Mouse (Mus musculus) left cerebral cortex, postnatal 10 days (tissue): ENCODE data around the gene Tfrc. TPM values are rescaled to one million over a fixed set of nuclear protein-coding genes. Genes with fewer than 3 reads are reported as not detected.
A peak's percentile ranks its signal among the peaks of the same experiment; 100 is the strongest.

ENCODE experiments used
- DNase-seq, 2 experiments: peaks; one replicate each; pipeline ENCODE4 v3.0.0; 2021 to 2022; ENCODE audit warnings: low spot score in 2 of 2, mixed read lengths in 1 of 2; ENCODE audit errors: extremely low spot score in 1 of 2
- intact Hi-C: fragments of 180-260 bp; cut with DNase I; formaldehyde crosslinking; loops from one replicate; pipeline ENCODE4 v1.15.1; 2025
- total RNA-seq, 2 experiments: library from RNA; stranded (reverse); gene quantifications; 2 replicates each; pipeline ENCODE4 v1.2.3; 2021

Gene Tfrc
- 100 to 1,000 TPM; 106 to 111 TPM for total RNA-seq

DNA sequence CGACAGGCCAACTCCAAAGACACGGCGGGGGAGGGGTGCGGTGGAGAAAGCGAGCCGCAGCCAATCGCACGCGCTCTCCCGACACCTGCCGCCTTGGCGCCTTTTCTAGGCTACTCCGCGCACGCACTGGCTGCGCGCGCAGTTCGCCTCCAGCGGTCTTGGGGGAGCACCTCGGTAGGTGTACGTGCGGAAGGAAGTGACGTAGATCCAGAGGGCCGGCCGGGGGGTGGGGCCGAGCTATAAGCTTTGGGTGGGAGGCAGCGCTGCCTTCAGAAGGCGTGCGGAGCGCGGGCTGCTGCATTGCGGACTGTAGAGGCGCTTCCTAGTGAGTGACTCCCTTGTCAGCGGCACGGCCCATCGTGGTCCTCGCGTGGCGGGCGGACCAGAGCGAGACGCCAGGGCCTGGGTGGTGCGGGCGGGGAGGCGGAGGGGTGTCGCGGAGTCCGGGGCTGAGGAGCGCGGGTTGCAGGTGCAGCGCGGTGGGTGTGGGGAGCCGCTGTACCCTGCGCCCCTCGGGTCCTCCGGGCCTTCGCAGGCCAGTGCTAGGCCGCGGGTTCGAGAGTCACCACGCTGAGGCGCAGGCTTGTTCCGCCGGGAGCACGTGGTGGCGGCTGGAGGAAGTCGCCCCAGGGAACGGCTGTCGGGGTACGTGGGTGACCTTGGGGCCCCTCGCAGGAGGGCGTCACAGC, at the start of gene Tfrc:
Gene Tfrc (plus strand): TSS at position 209 of the 689 bp plus-strand sequence.
- DNase-seq: peak; percentile 96 to 98
- intact Hi-C loops: no loop called here

DNA sequence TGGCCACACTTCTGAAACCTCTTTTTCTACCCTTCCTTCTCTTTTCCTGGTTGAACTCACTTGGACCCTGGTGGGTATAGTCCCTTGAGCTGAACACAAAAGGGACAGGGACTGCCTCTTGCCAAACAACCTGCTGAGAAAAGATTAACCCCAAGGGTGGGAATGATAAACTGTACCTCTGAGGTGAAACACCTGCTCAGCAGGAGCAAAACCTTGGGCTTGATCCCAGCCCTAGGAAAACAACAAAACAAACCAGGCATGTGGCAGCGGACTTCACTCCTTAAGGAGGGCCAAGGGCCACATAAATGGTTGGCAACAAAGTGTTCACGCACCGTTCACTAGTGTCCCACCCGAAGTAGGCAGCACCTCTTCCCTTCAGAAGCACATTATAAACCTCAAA, 49.2 kb upstream of the Tfrc start:
- intact Hi-C loops: no loop called here
- DNase-seq: no peak

DNA sequence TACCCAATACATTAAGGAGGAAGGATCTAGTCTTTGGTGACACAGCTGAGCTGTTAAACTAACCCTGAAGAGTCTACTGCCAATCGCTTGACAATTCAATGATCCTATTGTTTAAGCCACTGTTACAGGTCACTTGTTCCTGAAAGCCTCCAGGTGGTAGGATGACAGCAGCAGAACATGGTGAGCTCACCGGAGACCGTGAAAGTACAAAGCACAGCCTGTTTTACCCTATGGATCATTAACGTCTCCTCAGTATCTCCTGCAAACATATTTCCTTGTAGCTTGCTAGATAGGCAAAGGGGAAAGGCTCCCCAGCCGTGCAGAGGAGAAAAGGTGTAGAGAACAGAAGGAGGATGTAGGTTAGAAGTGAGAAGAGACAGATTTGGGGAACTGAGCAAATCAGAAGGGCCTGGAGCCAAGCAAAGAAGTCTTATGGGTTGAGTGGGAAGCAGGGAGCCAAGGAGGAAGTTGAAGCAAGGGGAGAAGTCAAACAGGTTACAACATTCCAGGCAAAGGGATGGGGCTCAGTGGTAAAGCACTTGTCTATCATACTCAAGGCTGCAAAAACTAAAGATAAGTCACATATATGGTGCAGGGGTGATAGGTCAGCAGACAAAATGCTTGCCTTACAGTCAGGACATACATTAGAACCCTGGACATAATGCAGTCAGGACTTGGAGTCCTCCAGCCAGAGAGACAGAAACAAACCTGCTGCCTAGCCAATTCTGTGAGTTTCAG, 45.5 kb upstream of the Tfrc start:
- DNase-seq: no peak
- intact Hi-C loops: loop anchor here (10.0 kb wide), 1 partner anchor 438 kb away; no protein-coding TSS in a partner anchor

DNA sequence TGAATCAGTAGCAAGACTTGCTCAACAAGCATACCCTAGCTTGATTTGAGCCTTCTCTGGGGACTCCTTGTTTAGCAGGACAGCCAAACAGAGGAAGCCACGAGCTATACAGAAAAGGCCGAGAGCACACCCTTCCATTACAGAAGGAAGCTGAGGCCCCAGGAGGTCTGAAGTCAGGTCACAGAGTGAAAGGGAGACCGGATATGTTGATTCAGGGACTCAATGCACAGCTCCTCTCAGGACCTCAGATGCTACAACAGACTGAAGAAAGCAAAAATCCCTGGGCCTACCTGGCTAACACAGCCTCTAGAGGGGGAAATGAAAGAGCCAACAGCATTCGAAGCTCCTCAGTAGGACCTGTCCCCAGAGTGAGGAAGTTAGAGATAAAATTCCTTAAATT, 41.4 kb upstream of the Tfrc start:
- intact Hi-C loops: loop anchor here (10.0 kb wide), 1 partner anchor 442 kb away; no protein-coding TSS in a partner anchor
- peak in 1 of 2 experiments; percentile 38 for DNase-seq

DNA sequence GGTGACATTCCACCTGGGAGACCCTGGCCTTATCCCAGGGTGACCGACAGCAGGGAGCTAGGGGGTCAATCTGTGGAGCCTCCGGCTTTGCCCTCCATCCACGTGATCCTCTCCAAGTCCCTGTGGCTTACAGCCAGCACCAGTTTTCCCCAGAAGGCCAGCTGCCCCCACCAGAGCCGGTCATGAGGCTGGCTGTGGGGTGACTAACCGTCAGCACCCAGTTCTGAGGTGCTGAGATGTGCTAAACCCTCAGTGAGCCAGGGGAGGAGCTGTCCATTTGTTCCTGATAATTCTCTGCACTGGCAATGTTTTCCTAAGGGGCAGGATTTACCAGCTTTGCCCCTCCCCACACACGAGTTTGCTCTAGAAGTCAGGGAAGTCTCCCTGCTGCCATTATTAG, 40.3 kb upstream of the Tfrc start:
- DNase-seq: no peak
- intact Hi-C loops: loop anchor here (10.0 kb wide), 1 partner anchor 444 kb away; no protein-coding TSS in a partner anchor

DNA sequence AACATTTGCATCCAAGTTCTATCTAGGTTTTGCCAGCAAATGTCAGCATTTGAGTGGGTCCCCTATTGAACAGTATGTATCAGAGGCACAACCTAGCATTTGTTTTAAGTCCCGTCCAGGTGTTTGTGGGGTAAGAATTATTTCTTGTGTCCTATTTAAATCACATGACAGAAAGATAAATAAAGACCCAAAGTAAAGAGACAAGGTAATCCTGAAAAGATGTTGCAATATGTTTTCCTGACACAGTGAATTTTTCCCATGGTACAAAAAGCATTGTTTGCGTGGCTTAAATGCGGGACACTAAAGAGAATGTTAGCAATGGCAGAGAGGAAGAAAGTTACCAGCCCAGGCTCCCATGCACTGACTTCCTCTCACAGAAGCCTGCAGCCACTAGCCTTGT, 38.7 kb upstream of the Tfrc start:
- DNase-seq: no peak
- intact Hi-C loops: no loop called here

DNA sequence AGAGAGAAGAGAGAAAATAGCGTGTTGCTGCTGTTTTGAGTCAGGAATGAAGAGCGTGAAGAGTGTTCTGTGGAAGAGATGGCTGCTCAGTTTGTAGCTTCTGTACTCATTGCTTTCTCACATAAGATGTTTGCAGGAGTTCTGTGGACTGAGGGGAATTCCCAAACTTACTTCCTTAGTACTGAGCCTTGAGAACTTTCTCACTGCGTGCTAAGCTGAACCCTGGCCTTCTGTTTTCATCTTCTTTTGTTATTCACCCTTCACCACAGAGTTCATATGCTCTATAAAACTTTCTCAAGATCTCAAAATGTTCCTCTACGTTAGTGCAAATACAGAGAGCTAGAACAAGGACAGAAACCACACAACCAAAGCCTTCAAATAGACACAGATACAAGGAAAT, 36.2 kb upstream of the Tfrc start:
- no peak for DNase-seq
- intact Hi-C loops: no loop called here

DNA sequence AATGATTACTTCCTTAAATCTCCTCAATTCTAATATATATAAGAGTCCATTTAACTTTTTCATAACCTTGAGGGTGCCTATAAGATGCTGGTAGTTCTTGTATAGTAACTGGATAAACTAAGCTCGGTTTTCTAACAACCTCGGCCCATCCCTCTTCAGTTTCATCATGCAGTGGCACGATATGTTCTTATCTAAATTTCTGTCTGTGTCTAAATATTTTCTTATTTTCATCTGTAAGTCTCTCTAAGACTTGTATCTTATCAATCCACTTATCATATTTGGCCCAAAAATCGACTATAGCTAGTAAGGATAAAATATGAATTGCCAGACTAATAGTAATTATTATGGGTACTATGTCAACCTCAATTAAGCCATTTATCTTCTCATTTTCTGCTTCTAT, 22.2 kb upstream of the Tfrc start:
- intact Hi-C loops: no loop called here
- no peak for DNase-seq

DNA sequence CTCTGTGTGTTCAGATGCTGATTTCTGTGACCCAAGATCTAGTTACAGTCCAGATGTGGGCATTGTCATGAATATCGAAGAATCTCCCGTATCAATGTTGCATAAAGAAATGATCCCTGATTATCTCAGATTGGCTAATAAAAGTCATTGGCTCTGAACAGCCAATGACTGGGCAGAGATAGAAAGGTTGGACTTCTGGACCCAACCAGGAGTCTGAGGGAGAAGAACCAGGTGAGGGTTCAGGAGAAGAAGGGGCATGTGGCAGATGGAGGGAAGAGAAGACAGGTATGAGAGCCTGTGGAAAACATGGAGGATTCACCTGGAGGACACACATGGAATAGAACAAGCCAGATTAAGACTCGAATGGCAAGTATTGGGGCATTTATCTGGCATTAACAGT, 20.2 kb upstream of the Tfrc start:
- intact Hi-C loops: no loop called here

DNA sequence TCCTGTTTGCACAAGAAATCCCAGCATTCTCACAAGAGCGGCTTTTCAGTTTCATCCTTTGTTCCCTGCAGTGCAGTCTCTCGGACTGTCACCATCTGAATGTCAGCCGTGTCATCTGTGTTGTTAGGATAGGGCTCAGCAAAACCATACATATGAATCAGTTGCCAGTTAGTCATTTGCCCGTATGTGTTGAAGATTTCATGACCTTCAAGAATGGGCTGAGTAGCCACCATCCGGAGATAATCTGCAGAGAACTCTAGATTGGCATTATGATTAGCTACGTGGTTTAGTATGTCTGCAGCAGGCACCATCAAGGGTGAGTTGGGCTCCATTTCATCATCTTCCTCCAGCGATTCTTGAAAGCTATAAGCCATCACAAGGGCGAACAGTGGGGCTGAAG, 17.2 kb upstream of the Tfrc start:
- intact Hi-C loops: no loop called here
- no peak for DNase-seq

More for the DNA sequence above, 20.2 kb upstream of the Tfrc start:
- no peak for DNase-seq

DNA sequence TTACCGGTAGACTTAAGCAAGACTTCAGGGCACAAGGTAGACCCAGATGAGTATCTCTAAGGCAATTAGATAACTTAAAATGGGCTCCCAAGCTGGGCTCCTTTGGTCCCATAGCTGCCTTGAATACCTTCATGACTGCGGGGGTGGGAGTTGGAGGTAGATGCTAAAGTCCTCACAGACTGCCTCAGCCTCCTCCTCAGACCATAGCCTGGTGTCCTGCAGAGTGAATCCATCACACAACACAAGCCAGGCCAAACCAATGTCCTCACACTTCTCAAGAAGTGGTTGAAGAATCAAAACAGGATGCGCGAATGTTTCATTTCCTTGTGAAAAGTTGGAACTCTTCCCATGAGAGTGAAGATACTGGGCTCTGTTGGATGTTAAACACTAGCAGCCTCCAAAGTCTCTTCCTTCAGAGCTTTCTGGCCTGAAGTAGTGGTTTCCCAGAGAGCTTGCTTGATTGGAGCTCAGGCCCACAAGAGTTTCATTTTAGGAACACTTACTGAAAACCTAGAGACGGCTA, 15.4 kb upstream of the Tfrc start:
- DNase-seq: no peak
- intact Hi-C loops: no loop called here

DNA sequence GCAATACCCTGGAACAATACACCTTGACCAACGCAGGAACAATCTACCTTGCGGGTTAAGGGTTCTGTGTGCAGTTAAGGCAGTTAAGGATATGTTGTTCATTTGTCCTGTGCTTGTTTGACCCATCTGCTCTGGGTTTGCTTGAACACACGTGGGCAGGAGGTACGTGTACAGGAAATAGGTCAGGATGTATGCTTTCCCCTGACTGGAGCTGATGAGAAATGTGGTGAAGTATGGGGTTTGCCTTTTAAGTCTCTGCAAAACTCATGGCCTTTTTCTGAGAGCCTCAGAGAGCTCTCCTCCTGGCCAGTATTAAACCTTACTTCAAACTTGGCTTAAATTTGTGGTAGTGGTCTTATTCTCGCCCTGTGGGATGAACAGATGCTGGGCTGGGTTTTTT, 14.8 kb upstream of the Tfrc start:
- intact Hi-C loops: no loop called here
- no peak for DNase-seq

DNA sequence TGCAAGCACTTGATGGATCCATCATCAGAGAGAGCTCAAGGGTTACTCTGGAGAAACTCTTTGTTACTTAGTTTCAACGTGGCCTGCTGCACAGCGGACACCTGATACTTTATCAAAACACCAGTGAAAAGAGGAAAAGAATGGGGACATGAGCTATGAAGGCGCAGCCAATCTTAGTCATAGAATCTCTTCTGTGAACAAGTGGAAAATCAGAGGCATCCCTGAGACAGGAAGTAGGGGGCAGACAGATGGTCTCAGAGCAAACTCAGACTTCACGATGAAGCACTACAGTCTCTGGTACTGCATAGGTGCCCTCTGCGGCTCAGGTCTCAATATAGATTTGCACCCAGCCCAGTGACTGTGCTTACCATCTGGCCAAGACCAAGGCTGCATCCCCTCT, 14.0 kb upstream of the Tfrc start:
- intact Hi-C loops: no loop called here
- DNase-seq: no peak

DNA sequence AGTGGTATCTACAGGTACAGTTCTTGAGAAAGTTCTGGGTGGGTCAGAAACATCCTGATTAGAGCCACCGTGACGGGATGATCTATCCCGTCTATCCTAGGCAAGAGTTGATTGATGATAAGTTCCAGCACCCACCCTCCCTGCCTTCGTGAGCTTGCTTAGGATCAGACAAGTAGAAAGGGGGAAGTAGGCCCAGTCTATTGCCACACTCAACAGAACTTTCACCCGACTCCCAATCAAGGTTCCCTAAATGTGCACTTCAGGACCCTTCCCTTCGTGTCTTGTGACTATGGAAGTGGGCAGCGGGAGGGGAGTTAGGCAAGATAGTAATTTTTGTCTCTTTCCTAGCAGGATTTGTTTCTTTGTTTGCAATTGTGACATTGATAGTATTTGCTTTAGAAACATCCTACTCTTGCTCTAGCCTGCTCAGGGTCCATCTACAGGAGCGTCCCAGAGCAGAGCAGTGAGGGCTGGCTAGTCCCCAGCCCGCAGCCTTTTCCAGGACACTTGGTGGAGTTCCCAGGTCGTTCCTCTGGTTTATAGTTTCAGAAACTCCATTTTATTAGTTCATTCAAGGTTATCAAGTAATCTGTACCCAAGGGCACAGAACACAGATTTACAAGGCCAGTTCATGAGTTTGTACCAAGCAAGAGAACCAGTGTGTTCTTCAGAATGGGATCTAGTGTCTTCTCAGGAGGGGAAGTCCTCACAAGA, 13.4 kb upstream of the Tfrc start:
- no peak for DNase-seq
- intact Hi-C loops: no loop called here

DNA sequence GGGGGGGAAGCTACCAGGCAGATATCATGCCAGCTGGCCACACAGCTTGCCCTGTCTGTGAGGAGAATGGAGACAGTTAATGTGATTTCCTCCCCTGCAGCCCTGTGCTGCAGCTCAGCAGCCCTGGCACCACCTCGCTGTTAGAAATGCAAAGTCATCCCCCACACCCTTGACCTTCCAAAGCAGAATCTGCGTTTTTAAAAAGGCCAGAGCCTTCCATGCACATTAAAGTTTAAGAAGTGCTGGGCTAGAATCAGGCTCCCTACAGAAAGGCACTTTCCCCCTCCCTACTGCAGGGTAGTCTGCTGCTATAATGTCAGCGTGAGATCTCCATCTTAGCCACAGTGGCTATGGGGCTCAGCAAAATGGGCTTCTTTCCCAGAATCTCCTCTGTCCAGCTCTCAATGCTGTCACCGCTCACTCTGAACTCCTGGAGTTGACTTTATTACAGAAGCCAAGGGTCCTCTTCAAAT, 10.8 kb upstream of the Tfrc start:
- intact Hi-C loops: no loop called here
- DNase-seq: no peak

DNA sequence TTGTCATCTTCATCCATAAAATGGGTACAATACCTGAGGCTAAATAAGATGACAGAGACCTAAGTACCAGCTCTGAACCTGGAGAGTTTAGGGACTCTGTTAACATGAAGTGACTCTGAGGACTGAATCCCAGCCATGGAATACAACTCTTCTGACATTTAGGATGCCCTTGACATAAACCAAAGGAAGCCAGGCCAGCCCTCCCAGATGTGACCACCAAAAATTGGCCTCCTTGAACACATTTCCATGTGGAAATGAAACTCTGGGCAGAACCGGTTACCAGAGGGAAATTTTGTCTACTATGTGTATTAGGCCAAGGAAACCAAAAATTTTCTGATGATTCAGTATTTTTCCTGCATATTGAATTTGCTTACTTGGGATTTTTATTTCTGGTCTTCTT, 9.6 kb upstream of the Tfrc start:
- intact Hi-C loops: no loop called here
- DNase-seq: no peak

DNA sequence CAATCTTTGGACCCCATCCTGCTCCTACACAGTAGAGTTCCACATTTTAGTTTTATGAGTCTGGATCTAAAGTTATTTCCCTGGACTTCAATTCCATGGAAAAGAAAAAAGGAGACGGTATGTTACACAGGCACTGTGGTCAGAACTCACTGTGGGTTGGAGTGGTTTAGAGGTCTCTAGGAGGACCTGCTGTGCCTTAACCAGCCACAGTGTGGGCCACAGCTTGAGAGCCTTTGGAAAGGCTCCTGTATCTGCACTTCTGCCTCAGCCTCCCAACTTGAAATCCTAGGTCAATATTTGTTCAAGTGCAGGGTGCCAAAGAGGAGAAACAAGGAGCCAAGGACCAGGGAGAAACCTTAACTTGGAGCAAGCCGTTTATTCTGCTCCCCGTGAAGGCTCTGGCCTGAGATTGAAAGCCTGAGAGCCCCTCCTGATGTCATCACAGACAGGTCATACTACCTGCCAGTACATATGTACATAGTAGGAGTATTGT, 6.5 kb upstream of the Tfrc start:
- intact Hi-C loops: no loop called here
- DNase-seq: no peak

DNA sequence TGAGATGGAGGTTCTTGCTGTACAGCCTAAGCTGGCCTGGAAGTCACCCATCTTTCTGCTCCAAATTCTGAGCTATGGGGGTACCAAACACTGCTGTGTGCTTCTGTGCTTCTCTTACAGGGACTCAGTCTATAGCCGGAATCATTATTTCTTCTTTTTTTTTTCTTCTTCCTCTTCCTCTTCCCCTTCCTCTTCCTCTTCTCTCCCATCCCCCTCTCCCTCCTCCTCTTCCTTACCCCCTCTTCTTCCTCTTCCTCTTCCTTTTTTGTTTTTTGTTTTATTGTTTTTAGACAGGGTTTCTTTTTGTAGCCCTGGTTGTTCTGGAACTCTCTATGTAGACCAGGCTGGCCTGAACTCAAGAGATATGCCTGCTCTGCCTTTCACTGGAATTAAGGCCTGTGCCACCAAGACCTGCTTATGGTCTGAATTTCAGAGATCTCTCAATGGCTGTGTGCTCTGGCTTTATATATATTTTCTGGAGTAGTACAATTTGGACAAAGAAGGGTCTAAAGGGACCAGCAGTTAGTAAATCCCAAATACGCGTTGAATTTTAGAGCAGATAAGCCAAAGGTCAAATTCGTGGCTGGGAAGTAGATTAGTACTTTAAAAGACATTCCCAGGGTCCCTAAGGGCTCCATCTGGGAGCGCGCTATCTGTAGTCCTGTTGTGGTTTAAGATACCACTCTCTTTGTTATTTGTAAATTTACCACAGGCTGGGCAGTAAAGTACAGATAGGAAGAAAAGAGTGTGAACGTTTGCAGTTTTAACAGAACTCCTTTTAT, 967 bp upstream of the Tfrc start:
- intact Hi-C loops: no loop called here

DNA sequence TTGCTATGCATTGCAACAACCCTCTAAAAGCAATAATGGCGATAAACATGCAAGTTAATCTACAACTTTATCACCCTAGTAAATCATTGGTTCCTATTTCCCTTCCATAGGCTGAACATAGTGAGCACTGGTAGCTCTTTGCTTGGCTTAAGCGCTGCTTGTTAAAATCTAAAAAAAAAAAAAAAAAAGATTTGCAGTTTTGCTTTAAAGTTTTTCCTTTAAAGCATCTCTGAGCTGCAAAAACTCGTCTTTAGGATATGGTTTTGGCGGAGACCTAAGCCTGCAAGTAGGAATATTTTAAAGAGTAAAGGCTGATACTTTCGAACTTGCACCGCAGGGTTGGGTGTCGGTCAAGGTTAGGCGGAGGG, 392 bp upstream of the Tfrc start:
- intact Hi-C loops: no loop called here
- DNase-seq: no peak

More for the DNA sequence above, 967 bp upstream of the Tfrc start:
- DNase-seq: no peak
